Mouse (Mus musculus) G1E (cell line): ENCODE measurements around the gene Egr2. TPM values are rescaled to one million over a fixed set of nuclear protein-coding genes. Genes with fewer than 3 reads are reported as not detected.

Source experiments
- ATAC-seq: 2 replicates; pipeline ENCODE4 v1.8.0; 2016; ENCODE audit warnings: mild to moderate bottlenecking; ENCODE audit not compliant: insufficient number of reproducible peaks, poor library complexity, low FRiP score, severe bottlenecking; ENCODE audit errors: extremely low read depth
- DNase-seq: peaks from one replicate; pipeline ENCODE4 v3.0.0; 2012; ENCODE audit warnings: low spot score
- H3K27me3 ChIP-seq: 2 replicates; pipeline ENCODE4 v1.6.1; 2012; ENCODE audit warnings: mild to moderate bottlenecking, low read length, inconsistent platforms; ENCODE audit not compliant: insufficient read depth
- H3K36me3 ChIP-seq: replicated peaks from 2 replicates; pipeline ENCODE3; 2012; ENCODE audit warnings: mild to moderate bottlenecking, inconsistent platforms
- H3K4me1 ChIP-seq: 2 replicates; pipeline ENCODE4 v1.6.1; 2012; ENCODE audit warnings: low read depth, low read length, inconsistent platforms, mixed read lengths; ENCODE audit not compliant: insufficient read depth
- H3K4me3 ChIP-seq: 2 replicates; pipeline ENCODE4 v1.5.1; 2012; ENCODE audit warnings: low read depth, mild to moderate bottlenecking, inconsistent platforms, low read length, moderate library complexity, mixed read lengths
- H3K9me3 ChIP-seq: replicated peaks from 2 replicates; pipeline ENCODE4 v1.6.1; 2012; ENCODE audit warnings: inconsistent platforms
- CTCF ChIP-seq: IDR thresholded peaks from 2 replicates; pipeline ENCODE4 v1.5.1; 2012; ENCODE audit warnings: low read depth, low read length, inconsistent platforms, mixed read lengths
- GATA1 ChIP-seq: IDR thresholded peaks from 2 replicates; pipeline ENCODE4 v1.6.1; 2012; ENCODE audit warnings: borderline replicate concordance, low read length, inconsistent platforms, mixed read lengths
- GATA2 ChIP-seq: IDR thresholded peaks from 2 replicates; pipeline ENCODE4 v1.6.1; 2012; ENCODE audit warnings: low read depth, low read length, inconsistent platforms, borderline replicate concordance
- POLR2AphosphoS5 ChIP-seq: IDR thresholded peaks from 2 replicates; pipeline ENCODE4 v1.6.1; 2012; ENCODE audit warnings: low read depth, low read length, inconsistent platforms; ENCODE audit not compliant: insufficient replicate concordance
- TAL1 ChIP-seq: conservative IDR thresholded peaks from 2 replicates; pipeline ENCODE4 v1.6.1; 2012; ENCODE audit warnings: low read depth, low read length, inconsistent platforms, mixed read lengths
- polyA plus RNA-seq: library from polyadenylated mRNA; stranded (reverse); fragments of >175 nt; gene quantifications from 2 replicates; pipeline ENCODE4 v1.2.3, GENCODE M21; 2012
- total RNA-seq, 2 experiments: library from RNA; stranded (forward) in 1 of 2; stranded (reverse) in 1 of 2; fragments of 200-1000 nt in 1 of 2; fragments of >200 nt in 1 of 2; fragmentation: Nextera tagmentation in 1 of 2; gene quantifications; 2 replicates each; pipeline ENCODE4 v1.2.3; 2014 to 2017

The Egr2 gene
- total and polyA plus RNA-seq, 3 experiments, result 0.08 to 1.0 TPM; not detected in 1

GRCm38 (mm10) chr10:67585873-67586610 is 50.8 kb downstream of the Egr2 start:
- no peaks in the 10 kb centered on the region for H3K27me3 ChIP-seq
- no peaks in the 10 kb centered on the region for H3K4me1 ChIP-seq
- no peak for DNase-seq
- no peaks in the 10 kb centered on the region; the same call in 1 of the 2 replicates for H3K9me3 ChIP-seq
- no peak overlapping the region for H3K4me3 ChIP-seq
- no peaks in the 10 kb centered on the region for H3K36me3 ChIP-seq
- ATAC-seq, result no peak
- TF ChIP-seq TAL1 (no peak), POLR2AphosphoS5 (no peak), CTCF (no peak), GATA1 (no peak), GATA2 (no peak)

Other genes starting within 250 kb of the Egr2 start
- gene Ado, start 13.5 kb downstream of the Egr2 start, total RNA-seq (2014; fragmentation: Nextera tagmentation), result 20.6 and 21.1 TPM in 2 replicates
- 21.0 and 21.5 TPM in 2 replicates for gene Ado, start 13.5 kb downstream of the Egr2 start, total RNA-seq (2017)
- gene Ado, start 13.5 kb downstream of the Egr2 start, polyA plus RNA-seq, result 22.6 and 30.6 TPM in 2 replicates